Mouse (Mus musculus): Measurements from ENCODE around the gene Elf2.

Gene Elf2

GRCm38 (mm10) chr3:51340552-51341267 is at the start of gene Elf2:
Gene Elf2 (minus strand): TSS chr3:51340663.
- DNase-seq (ENCODE audit: low spot score): peak; percentile 79

- no peak for DNase-seq (ENCODE audit: low spot score)
These were observed 48.4 kb upstream of the Elf2 start for GRCm38 (mm10) chr3:51388904-51389303.

- DNase-seq (ENCODE audit: low spot score): no peak
These were observed 47.5 kb upstream of the Elf2 start for GRCm38 (mm10) chr3:51387868-51388381.

GRCm38 (mm10) chr3:51387134-51387451 is 46.6 kb upstream of the Elf2 start:
- no peak for DNase-seq (ENCODE audit: low spot score)

- DNase-seq (ENCODE audit: low spot score): no peak
These were observed 46.1 kb upstream of the Elf2 start for GRCm38 (mm10) chr3:51386441-51387133.

- no peak for DNase-seq (ENCODE audit: low spot score)
These were observed 42.9 kb upstream of the Elf2 start for GRCm38 (mm10) chr3:51383409-51383808.

GRCm38 (mm10) chr3:51380660-51381014 is 40.2 kb upstream of the Elf2 start:
- DNase-seq (ENCODE audit: low spot score): no peak

GRCm38 (mm10) chr3:51379786-51380659 is 39.6 kb upstream of the Elf2 start:
- peak; percentile 29 for DNase-seq (ENCODE audit: low spot score)

GRCm38 (mm10) chr3:51378665-51378946 is 38.1 kb upstream of the Elf2 start:
- no peak for DNase-seq (ENCODE audit: low spot score)

GRCm38 (mm10) chr3:51377878-51378664 is 37.6 kb upstream of the Elf2 start:
- DNase-seq (ENCODE audit: low spot score): peak; percentile 63

GRCm38 (mm10) chr3:51375307-51376265 is 35.1 kb upstream of the Elf2 start:
- DNase-seq (ENCODE audit: low spot score): no peak

- no peak for DNase-seq (ENCODE audit: low spot score)
These were observed 33.1 kb upstream of the Elf2 start for GRCm38 (mm10) chr3:51373544-51373943.

GRCm38 (mm10) chr3:51372883-51373282 is 32.4 kb upstream of the Elf2 start:
- DNase-seq (ENCODE audit: low spot score): no peak

GRCm38 (mm10) chr3:51371826-51372225 is 31.4 kb upstream of the Elf2 start:
- no peak for DNase-seq (ENCODE audit: low spot score)

- no peak for DNase-seq (ENCODE audit: low spot score)
These were observed 27.5 kb upstream of the Elf2 start for GRCm38 (mm10) chr3:51368011-51368410.

- DNase-seq (ENCODE audit: low spot score): no peak
These were observed 26.5 kb upstream of the Elf2 start for GRCm38 (mm10) chr3:51366926-51367325.

GRCm38 (mm10) chr3:51365517-51365882 is 25.0 kb upstream of the Elf2 start:
- DNase-seq (ENCODE audit: low spot score): no peak

- peak; percentile 86 for DNase-seq (ENCODE audit: low spot score)
These were observed 24.4 kb upstream of the Elf2 start for GRCm38 (mm10) chr3:51364703-51365516.

GRCm38 (mm10) chr3:51361066-51361465 is 20.6 kb upstream of the Elf2 start:
- no peak for DNase-seq (ENCODE audit: low spot score)

Measured in adipocyte (in vitro differentiated cells).